Mouse (Mus musculus): Measurements from ENCODE around the gene Erg.
A peak's percentile ranks its signal among the peaks of the same experiment; 100 is the strongest.

Erg gene

DNA sequence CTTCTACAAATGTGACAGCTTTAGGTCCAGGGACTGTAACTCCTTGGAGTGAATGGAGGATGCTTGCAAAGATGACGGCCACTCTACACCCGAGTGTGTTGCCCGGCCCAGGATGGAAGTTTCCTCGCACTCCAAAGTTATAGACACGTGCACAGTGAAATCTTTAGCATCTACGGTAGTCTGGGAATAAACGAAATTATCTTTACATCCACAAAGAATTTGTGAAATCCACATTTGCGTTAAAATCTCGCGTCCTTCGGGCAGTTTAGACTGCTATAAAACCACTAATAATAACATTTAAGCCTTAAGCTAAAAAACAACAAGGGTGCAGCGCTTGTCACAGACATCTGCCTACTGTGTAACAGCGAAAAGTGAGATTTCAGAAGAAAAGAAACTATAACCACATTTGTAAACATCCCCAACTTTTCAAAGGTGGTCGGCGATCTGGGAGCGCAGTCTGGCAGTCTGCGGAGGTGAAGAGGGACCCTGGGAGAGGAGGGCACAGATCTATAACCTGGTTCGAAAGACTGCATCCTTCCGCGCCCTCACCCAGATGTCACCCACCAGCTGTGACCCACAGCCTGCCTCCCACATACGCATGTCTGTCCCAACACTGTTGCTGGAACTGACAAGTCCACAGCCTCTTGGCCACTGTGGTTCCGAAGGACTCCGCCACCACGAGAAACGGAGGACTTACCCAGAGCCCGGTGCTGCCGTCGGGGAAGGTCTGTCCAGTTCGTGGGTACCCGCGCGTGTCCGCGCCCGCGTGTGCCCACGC, 1.5 kb downstream of the Erg start:
- DNase-seq (ENCODE audit: low spot score): no peak

DNA sequence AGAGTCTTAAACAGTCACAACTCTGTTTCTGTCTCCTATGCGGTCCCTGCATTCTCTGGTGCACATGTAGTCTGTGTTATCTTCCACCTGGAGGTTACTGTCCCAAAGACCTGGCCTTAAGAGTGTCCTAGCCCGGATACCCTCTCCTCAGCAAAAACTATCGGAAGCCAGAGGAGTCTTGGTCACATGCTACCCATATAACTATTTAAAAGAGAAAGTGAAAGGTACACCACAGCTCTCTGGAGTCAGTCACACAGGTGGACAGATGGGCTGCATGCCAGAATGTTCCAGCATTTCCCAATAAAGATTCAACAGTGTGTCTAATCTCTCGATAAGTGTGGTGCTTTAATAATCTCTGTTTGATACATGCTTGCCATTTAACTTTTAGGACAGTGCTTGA, 7.1 kb downstream of the Erg start:
- no peak for DNase-seq (ENCODE audit: low spot score)

DNA sequence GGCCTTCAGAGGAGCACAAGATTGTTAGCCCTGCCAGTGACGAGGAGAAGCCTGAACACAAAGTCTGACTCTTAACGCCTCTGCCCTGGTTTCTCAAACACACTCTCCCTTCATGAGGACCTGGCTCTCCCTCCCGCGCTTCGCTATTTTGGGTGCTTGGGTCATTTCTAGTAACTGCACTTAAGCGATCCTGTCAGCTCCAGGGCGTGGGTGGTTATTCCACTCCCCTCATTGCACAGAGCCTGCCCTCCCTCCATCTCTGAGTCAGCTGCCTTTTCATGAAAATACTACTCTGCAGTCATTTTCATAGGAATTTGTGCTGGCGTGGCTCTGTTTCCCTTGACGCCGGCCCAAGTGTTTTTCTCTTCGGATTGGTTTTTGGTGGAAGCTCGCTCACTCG, 13.2 kb downstream of the Erg start:
- no peak for DNase-seq (ENCODE audit: low spot score)

DNA sequence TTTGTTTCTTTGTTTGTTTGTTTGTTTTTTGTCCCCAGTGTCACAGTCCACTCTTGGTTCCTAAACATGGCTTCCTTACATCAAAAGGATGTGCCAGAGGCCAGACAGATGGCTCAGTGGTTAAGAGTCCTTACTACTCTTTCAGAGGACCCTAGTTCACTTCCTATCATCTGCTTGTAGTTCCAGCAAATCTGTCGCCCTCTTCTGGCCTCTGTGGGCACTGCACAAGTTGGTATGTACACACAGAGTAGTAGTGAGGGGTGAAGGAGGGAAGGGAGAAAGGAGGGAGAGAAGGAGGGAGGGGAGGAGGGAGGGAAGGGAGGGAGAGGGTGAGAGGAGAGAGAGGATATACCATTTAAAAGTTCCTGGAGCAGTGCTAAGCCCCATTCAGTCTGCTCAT, 15.8 kb downstream of the Erg start:
- peak; percentile 59 for DNase-seq (ENCODE audit: low spot score)

DNA sequence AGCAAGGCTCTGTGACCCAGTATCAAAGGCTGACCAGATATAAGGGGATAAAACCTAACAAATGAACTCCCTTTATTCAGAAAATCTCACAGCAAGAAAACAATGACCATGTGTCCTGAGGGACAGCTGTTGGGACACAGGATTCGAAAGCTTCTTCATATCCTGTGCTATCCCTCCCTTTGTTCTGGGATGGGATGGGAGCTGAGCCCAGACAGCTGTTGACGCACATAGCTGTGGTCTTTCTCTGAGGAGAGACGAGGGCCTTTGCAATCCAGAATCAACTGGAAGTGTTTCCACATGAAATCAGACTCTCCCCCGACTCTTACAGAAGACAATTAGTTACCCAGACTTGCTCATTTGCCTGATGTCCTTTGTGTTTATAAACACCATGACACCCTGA, 29.6 kb downstream of the Erg start:
- DNase-seq (ENCODE audit: low spot score): no peak

DNA sequence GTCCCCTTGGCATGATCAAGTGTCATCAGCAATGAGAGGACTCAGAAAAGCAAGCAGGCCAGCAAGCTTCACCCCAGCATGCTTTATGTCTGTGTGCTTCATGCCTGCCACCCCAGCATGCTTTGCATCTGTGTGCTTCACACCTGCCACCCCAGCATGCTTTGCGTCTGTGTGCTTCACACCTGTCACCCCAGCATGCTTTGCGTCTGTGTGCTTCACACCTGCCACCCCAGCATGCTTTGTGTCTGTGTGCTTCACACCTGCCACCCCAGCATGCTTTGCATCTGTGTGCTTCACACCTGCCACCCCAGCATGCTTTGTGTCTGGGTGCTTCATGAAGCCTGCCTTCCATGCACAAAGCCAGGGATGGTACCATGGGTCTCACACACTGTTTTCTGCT, 33.3 kb downstream of the Erg start:
- DNase-seq (ENCODE audit: low spot score): no peak

DNA sequence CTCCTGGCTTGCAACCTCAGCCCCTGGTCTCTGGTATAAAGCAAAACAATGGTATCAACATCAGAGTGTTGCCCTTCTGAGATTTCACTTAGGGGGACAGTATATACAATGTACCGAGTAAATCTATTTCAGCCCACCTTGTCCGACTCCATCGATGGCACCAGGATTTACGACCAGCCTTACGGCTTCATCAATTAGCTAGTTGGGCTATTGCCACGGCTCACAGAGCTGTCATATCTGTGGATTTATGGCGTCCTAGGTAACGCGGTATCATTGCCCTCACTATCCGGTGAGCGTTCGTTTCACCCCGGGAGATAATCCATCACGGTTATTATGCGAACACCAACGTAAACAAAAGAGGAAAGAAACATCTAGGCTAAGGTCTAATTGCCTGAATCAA, 33.9 kb downstream of the Erg start:
- no peak for DNase-seq (ENCODE audit: low spot score)

DNA sequence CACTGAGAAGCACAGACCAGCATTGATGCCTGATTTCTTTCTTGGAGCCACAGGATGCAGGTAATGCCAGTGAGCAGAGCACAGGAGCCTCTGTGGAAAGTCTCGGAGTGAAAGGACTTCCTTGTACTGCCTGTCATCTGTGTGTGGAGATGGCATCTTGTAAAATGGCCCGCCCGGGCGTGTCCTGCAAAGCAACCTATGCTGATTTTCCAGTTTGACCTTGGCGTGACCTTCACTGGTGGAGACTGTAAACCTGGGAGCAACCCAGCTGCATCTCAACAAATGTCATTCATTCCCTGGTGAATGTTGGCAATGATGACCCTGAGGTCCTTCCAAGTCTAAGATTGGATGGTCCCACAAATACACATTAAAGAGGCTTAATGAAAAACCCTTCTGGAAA, 35.9 kb downstream of the Erg start:
- no peak for DNase-seq (ENCODE audit: low spot score)

DNA sequence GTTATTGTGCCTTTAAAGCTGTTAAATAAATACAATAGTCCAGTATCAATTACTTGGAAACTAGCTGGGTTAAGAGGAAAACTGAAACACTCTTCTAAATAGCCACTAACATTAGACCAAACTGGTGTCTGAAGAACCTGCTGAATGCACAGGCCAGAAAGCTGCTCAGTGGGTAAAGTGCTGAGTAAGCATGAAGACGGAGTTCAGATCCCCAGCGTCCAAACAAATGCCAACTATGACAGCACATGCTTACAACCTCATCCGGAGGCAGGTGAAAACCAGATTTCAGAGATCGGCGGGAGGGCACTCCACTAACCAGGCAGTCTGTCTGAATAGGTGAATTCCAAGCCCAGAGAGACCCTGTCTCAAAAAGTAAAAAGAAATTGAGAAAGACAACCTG, 41.6 kb downstream of the Erg start:
- no peak for DNase-seq (ENCODE audit: low spot score)

DNA sequence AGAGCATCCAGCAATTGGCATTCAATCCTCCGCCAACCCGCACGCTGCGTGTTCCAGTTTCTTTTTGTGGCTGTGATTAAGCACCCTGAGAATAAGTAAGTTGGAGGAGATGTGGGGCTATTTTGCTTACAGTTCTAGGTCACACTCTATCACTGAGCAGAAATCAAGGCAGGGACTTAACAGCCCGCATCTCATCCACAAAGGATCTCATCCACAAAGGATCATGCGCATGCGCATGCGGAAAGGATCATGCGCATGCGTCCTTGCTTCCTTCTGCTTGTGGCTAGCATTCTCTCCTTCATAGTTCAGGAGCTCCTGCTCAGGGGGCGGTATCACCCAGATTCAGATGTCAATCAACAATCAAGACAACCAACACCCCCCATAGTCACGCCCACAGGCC, 42.9 kb downstream of the Erg start:
- no peak for DNase-seq (ENCODE audit: low spot score)

DNA sequence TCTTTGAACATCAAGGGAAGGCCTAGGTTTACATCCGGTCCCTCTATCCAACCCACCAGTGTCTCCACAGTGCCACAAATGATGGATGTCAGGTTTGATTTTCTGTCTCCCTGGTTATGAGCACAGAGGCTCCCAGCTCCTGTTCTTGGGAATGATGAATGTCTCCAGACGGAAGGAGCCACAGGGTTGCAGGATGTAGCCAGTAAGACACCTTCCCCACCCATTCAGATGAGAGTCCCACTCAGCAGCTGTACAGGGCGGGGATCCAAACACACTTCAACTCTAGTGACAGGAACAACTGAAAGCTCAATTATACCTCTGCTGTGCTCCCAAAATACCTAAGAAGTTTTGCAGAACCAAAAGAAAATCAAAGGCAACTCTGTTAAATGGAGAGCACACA, 51.2 kb downstream of the Erg start:
- no peak for DNase-seq (ENCODE audit: low spot score)

DNA sequence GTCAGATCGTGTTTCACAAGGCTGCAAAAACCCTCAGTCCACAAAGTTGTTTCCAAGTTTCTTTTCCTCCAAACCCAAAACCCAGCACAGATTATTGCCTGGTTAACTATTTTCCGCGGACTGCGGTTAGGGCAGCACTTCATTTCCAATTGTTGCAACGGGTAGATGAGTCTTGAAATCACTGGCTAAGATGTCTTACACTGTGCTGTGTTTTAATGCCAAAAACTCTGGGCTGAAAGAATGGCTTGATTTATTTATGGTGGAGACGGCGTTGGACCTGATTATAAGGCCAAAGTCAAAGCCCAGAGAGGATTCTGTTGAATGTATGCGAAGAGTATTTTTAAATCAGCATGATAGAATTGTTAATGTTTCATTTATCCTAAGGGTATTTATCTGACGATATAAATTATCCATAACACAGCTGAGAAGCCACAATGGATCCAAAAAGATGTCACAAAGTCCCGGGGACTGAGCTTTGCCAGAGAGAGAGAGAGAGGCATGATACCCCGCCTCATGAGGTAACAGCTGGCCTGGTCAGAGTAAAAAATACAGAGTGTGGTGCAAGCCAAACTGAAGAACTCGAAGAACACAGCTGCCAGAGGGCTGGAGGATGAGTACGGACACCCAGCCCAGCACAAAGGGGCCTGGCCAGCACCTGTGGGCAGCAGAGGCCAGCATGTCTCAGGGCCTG, 53.9 kb downstream of the Erg start:
- no peak for DNase-seq (ENCODE audit: low spot score)

DNA sequence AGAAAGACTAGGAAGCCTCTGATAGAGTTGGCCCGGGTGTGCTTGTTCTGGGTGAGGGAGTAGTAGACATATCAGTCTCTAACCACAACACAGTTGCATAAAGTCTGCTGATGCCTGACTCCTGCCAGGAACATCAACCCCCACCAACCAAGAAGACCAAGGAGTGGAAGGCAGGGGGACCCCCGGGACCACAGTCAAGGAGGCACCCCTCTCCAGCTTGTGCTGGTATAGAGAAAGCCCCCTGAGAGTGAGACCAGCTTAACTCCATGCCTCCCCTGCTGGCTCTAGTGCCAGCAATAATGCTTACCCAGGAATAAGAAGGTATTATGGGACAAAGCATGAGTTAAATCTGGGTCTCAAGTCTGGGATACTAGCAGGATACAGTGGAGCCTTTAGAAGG, 58.8 kb downstream of the Erg start:
- no peak for DNase-seq (ENCODE audit: low spot score)

DNA sequence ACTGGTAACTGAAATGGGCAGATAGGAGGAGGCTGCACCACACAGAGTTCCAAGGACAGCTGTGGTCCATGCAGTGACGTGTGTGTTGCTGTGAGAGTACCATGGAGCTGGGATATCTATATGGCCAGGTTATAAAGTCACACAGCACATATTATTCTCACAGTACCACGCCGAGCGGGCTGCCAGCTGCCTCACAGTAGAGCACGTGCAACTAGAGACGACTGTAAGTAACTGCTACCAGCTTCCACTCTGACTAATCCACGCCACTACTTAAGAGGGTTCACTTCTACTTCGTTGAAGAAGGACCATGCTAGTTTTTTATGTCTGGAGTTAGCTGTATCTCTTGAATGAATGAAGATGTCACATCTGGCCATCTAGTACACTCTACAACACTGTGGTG, 66.9 kb downstream of the Erg start:
- DNase-seq (ENCODE audit: low spot score): no peak

DNA sequence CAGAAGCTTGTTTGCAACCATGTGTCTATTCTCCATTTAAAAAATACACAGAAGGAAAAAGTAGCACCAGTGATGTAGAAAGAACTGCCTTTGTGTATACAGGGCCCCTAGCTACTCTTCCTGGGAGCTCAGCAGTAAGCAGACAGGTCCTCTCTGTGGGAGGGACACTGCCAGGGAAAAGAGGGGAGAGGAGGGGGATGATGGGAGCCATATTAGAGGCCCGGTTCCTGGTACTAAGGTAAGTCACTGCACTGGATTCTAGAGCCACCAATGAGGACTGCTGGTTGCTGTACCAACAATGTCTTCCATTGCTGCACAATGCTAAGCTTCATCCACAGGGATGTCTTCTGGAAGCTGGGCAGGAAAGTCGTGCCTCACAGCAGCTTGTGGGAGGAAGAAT, 80.3 kb downstream of the Erg start:
- no peak for DNase-seq (ENCODE audit: low spot score)

DNA sequence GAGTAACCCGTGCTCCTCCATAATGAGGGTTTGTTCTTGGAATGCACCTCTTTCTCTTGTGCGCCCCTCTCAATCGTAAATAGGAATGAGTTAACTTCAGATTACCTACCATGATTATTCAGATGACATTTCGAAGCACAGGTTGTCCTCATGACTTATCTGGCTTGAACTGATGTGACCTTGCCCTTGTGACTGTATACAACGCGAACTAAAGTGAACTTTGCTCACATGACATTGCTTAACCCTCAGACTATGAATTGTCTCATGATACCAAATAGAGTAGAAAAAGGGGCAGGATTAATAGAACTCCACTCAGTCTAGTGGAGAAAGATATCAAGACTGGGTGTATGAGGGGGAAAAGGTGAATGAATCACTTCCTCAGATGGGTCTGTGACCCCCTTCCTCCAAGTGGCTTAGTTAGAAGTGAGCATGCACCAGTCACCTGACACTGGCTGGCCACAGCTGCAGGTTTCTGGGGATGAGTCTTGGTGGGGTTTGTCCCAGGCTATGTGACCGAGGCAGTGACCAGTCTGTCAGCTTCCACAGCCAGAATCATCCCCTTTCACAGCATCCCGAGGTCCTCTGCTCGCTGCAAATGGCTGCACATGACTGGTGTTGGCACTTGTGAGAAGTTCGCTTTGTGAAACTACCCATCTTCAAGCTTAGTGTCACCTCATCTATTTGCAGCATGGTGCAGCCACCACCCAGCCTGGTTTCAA, 89.7 kb downstream of the Erg start:
- no peak for DNase-seq (ENCODE audit: low spot score)

DNA sequence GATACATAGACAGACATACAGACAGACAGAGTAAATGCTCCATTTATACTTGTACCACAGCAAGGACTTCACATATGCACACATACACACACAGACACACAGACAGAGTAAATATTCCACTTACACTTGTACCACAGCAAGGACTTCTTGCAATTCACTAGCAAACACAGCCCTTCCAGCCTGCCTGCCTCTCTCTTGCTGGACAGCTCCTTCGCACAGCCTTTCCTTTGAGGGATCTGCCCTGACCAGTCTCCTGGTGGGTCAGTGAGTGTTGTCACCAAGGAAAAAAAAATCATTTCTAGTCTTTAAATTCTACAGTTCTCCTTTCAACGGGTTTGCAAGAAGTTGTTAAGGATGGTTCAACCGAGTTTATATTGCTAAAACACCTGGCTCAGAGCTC, 92.3 kb downstream of the Erg start:
- no peak for DNase-seq (ENCODE audit: low spot score)

DNA sequence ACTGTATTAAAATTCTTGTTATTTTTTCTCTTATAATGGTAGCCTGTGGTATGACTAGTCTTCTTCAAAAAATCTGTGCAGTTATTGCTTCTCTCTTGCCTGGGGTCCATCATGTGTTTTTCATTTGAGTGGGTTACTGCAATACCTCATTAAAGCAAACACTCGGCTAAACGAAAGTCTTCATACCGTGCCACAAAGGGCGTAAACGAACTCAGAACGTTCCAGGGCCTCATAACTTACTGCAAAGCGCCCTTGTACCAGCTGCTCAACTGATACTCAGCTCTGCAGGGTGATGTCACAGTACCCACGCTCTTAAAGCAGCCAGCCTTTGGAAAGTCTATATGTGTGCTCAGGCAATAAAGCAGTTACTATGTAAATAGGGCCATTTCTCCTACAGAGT, 93.1 kb downstream of the Erg start:
- no peak for DNase-seq (ENCODE audit: low spot score)

DNA sequence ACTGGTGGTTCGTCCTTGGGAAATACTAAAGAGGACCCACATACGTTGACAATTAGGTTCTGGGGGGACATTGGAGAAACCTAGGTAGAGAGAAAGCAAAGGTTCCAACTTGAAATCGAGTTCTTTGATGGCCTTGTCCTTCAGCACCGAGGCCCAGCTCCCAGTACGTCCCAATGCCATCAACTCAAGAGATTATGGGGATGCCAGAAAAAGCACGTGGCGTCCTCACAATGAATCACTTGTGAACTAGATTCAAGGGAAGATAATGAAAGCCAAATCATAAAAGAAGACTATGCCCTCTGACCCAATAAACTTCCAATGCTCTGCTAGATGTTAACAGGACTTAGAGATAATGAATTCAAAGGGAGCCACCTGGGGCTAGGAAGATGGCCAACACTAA, 94.2 kb downstream of the Erg start:
- no peak for DNase-seq (ENCODE audit: low spot score)

DNA sequence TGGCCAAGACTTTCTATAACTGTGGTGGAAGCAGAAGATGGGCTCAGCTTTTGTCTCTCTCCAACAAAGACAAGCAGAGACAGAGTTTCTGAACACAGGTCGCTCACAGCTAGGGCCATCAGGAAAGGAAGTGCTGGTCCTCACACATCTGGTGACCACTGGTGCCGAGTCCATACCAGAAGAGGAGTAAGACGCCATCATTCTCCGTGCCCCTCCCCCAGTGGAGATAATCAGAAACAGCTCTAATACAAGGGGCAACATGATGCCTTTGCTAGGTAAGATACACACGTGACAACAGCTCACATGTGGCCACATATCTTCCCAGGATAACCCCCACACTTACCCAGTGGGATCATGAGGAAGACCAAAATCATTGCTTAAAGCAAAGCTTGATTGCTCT, 96.0 kb downstream of the Erg start:
- DNase-seq (ENCODE audit: low spot score): no peak

DNA sequence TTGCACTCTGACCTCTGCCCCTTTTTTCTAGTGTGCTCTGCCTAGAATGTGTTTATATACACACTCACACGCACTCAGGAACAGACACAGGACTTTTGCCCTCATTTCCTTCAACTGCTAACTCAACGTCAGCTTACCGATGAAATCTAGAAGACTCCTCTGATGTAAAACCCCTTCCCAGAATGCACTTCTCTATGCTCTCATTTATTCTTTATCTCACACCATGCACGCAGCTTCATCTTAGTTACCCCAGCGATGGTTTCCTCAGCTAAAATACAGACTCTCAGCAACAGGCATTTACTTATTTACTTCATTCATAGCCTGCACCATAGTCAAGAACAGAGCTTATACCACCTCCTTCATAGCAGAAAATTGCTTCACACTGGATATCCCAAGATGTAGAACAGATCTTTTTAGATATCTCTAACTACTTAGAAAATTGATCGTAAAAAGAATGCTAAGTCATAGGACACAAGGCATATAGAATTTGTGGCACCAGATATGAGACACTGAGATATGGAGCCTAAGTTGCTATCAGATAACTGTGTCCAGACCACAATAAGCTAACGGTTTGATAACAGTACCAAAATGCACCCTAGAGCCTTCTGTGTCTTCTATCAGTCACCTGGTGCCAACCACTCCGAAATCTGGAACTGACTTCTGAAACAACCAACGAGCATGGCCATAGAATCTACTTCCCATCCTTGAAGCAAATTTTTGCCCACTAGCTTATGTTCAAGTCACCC, 98.6 kb downstream of the Erg start:
- DNase-seq (ENCODE audit: low spot score): no peak

DNA sequence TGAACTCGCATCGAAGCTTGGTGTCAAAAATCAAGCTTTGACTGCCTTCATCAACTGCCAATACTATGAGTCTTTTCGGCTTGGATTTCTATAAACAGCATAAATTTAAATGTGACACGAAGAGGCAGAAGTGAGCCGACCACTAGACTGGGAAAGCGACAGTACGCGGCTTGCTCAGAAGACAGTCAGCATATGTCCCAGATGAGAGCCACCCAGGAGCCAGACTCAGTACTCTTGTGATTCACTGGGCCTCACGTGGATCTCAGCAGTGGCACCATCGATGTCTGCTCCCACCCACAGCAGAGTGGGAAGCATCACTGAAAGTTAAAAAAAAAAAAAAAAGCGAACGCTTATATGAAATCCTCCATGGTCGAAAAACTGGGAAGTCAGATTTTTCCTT, 105.2 kb downstream of the Erg start:
- no peak for DNase-seq (ENCODE audit: low spot score)

DNA sequence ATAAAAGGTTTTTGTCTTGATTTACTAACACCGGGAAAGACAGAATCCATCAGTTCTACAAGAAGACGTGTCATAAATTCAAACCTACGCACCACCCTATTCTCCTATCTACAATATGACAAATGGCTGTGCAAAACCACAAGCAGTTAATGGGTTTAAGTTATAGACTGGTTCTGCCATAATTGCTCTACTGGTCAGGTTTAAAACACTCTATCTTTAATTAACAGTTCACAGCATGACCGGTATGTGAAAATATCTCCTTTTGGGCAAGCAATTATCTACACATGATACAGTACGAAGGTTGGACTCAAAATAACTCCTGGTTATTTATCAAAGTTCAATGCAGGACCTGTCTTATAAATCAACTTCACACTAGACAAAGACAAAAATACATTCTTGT, 107.8 kb downstream of the Erg start:
- no peak for DNase-seq (ENCODE audit: low spot score)

Measured in testis, postnatal 10 days (tissue).